ENCODE assay signal across 8 mouse cellular contexts in the genomic region with DNA sequence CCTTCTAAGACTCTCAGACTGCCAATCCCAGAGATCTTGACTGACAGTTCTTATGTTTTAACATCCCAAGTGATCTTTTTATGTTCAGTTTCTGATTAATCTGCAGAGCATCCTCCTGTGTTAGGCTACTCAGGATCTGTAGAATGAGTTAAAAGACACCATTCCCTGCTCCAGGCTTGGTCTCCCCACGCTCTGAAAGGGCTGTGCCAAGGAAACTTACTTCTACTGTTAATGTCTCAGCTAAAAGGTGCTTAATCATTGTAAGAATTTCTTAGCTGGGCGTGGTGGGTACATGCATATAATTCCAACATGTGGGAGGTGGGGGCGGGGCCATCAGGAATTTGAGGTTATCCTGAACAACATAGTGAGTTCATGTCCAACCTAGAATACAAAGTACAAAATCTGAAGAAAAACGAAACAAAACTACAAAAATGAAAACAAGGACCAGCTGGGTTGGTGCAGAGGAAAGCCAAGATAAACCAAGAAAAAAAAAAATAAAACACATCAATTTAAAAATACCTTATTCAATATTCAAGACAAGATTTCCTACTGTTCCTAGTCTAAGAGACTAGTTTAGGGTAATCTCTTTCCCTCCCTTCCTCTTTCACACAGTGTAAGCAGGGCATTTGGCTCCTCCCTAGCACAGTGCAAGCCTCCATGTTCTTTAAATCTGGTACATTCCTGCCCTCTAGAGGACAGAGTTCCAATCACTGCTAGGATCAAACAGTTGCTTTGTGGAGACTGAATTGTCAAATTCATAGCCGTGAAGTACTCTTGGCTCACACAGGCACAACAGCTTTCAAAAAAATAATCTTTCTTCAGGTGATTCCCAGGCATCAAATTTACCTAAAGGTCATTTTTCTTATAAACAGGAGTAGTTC.
DNase-seq lines count a peak whose midpoint lies in the region; ATAC-seq and TF ChIP-seq lines count a peak whose summit lies in the region.

No protein-coding gene starts in this region.

- DNase-seq in urinary bladder, postnatal 25 days (ENCODE audit: low spot score) = peak; percentile 33
- DNase-seq in urinary bladder, postnatal 4 days (ENCODE audit: low spot score in 2 of 2) = no peak
- peak; percentile 93 for DNase-seq in embryo, embryonic 10.5 days (ENCODE audit: low spot score)
- peak; percentile 51 for DNase-seq in gonadal fat pad, adult 2 months (ENCODE audit: low read depth)
- peak; percentile 53 to 69 for DNase-seq in left cerebral cortex, adult 2 months (ENCODE audit: extremely low spot score in 1 of 2, low spot score in 2 of 2)
- DNase-seq in lung, postnatal 36 days = peak; percentile 94
- peak; percentile 85 for DNase-seq in retina, postnatal 1 day

- peak; percentile 72 for TF ChIP-seq CTCF in left cerebral cortex, adult 2 months (IDR thresholded peaks at IDR 0.05)

- peak; percentile 95 for ATAC-seq in inflammation-experienced regulatory T-cells, adult 6 months

- intact Hi-C loops in left cerebral cortex, adult 2 months (cut with DNase I) = loop anchor here (1.0 to 5.0 kb wide), 7 partner anchors 86 to 574 kb away; no protein-coding TSS in a partner anchor

- no peak overlapping the region for H3K4me3 ChIP-seq in left cerebral cortex, adult 2 months

- H3K27ac ChIP-seq in left cerebral cortex, adult 2 months = peak overlapping the region; percentile 79

Comparison
In these comparisons a context has a peak if more than half of its experiments do, and no peak if none do; other contexts are left out.
1. DNase-seq: peak in urinary bladder, postnatal 25 days (single experiment), embryo, embryonic 10.5 days (single experiment), gonadal fat pad, adult 2 months (single experiment), left cerebral cortex, adult 2 months (2 of 2), lung, postnatal 36 days (single experiment) and retina, postnatal 1 day (single experiment); none in urinary bladder, postnatal 4 days (0 of 2).